Mouse (Mus musculus): ENCODE measurements around the gene Zfp185.

The Zfp185 gene

GRCm38 (mm10) chrX:72986841-72987519 is at the start of gene Zfp185:
Zfp185 (plus strand) TSS chrX:72987339.
- peak; percentile 63 for DNase-seq (ENCODE audit: low spot score)

GRCm38 (mm10) chrX:72953464-72953863 is 33.7 kb upstream of the Zfp185 start:
- DNase-seq (ENCODE audit: low spot score) = no peak

- DNase-seq (ENCODE audit: low spot score) = no peak
Observed at GRCm38 (mm10) chrX:72956486-72956885, 30.7 kb upstream of the Zfp185 start.

GRCm38 (mm10) chrX:72960431-72960830 is 26.7 kb upstream of the Zfp185 start:
- DNase-seq (ENCODE audit: low spot score) = no peak

GRCm38 (mm10) chrX:72961511-72961910 is 25.6 kb upstream of the Zfp185 start:
- no peak for DNase-seq (ENCODE audit: low spot score)

GRCm38 (mm10) chrX:72962743-72963142 is 24.4 kb upstream of the Zfp185 start:
- no peak for DNase-seq (ENCODE audit: low spot score)

- DNase-seq (ENCODE audit: low spot score) = no peak
Observed at GRCm38 (mm10) chrX:72982831-72983230, 4.3 kb upstream of the Zfp185 start.

- DNase-seq (ENCODE audit: low spot score) = no peak
Observed at GRCm38 (mm10) chrX:72985607-72986006, 1.5 kb upstream of the Zfp185 start.

- no peak for DNase-seq (ENCODE audit: low spot score)
Observed at GRCm38 (mm10) chrX:72987520-72987905, 374 bp downstream of the Zfp185 start.

GRCm38 (mm10) chrX:72988431-72988830 is 1.3 kb downstream of the Zfp185 start:
- DNase-seq (ENCODE audit: low spot score) = no peak

- DNase-seq (ENCODE audit: low spot score) = no peak
Observed at GRCm38 (mm10) chrX:72990581-72990980, 3.4 kb downstream of the Zfp185 start.

- DNase-seq (ENCODE audit: low spot score) = no peak
Observed at GRCm38 (mm10) chrX:72992291-72992919, 5.3 kb downstream of the Zfp185 start.

- DNase-seq (ENCODE audit: low spot score) = no peak
Observed at GRCm38 (mm10) chrX:72995542-72995941, 8.4 kb downstream of the Zfp185 start.

- no peak for DNase-seq (ENCODE audit: low spot score)
Observed at GRCm38 (mm10) chrX:73003110-73003509, 16.0 kb downstream of the Zfp185 start.

GRCm38 (mm10) chrX:73005678-73006077 is 18.5 kb downstream of the Zfp185 start:
- DNase-seq (ENCODE audit: low spot score) = no peak

- DNase-seq (ENCODE audit: low spot score) = peak; percentile 87
Observed at GRCm38 (mm10) chrX:73007597-73008479, 20.7 kb downstream of the Zfp185 start.

GRCm38 (mm10) chrX:73012846-73013245 is 25.7 kb downstream of the Zfp185 start:
- no peak for DNase-seq (ENCODE audit: low spot score)

- DNase-seq (ENCODE audit: low spot score) = no peak
Observed at GRCm38 (mm10) chrX:73037003-73037402, 49.9 kb downstream of the Zfp185 start, which contains the start of gene Pnma5. Pnma5 (minus strand) TSS chrX:73037103.

- no peak for DNase-seq (ENCODE audit: low spot score)
Observed at GRCm38 (mm10) chrX:73038831-73039230, 51.7 kb downstream of the Zfp185 start.

- DNase-seq (ENCODE audit: low spot score) = peak; percentile 75
Observed at GRCm38 (mm10) chrX:73039666-73040065, 52.5 kb downstream of the Zfp185 start.

GRCm38 (mm10) chrX:73053860-73054563 is 66.9 kb downstream of the Zfp185 start:
- peak; percentile 80 for DNase-seq (ENCODE audit: low spot score)

GRCm38 (mm10) chrX:73061528-73061927 is 74.4 kb downstream of the Zfp185 start:
- no peak for DNase-seq (ENCODE audit: low spot score)
